Mouse (Mus musculus): Measurements from ENCODE around the gene Larp4. TPM values are rescaled to one million over a fixed set of nuclear protein-coding genes. Genes with fewer than 3 reads are reported as not detected.
A peak's percentile ranks its signal among the peaks of the same experiment; 100 is the strongest.

Larp4 gene
- polyA plus RNA-seq, 3 experiments from 2014 or later: 40.2 to 43.1 (median 41.0) TPM

DNA sequence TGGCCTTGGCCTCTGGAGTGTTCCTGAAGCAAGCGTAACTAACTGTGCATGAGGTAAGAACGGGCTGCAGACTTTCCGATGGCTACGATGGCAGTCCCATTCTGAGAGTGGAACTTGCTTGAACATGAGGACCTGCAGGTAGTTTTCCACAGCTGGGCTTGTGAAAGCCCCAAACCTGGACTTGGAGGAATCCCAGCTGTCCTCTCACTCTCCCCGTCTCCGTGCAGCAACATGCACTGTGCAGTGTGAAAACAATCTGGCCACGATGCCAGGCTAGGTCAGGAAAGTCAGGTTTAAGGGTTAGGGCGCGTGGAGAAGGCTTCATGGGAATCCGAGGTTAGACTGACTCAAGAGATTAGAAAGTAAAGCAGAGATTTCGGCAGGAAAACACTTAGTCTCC is 89.0 kb downstream of the Larp4 start:
- no peak for ATAC-seq

DNA sequence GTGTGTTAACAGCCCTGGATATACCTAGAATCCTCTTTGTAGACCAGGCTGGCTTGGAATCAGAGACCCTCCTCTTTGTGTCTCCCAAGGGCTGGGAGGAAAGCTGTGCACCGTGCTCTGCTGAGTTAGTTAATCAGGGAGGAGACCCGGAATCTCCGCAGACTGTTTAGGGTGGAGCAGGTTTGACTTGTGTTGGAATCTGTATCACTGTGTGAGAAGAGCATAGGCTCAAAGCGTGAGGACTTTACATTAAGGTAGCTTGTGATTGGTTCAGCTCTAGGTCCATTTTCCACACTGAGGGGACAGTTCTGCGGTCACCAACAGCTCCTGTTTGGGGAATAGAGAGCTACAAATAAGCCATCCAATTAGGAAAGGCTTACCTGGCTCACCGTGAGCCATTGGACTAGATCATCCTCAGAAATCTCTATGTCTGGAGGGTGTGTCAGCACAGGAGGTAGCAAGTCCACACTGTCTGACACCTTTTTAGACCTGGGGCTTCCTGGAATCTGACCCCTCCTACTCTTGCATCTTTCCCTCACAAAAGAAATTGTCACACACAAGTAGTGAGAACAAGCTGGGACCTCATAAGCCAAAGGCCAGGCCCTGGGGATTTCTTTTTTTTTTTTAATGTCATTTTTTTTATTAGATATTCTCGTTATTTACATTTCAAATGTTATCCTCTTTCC is 89.9 kb downstream of the Larp4 start:
- ATAC-seq: peak; percentile 2

DNA sequence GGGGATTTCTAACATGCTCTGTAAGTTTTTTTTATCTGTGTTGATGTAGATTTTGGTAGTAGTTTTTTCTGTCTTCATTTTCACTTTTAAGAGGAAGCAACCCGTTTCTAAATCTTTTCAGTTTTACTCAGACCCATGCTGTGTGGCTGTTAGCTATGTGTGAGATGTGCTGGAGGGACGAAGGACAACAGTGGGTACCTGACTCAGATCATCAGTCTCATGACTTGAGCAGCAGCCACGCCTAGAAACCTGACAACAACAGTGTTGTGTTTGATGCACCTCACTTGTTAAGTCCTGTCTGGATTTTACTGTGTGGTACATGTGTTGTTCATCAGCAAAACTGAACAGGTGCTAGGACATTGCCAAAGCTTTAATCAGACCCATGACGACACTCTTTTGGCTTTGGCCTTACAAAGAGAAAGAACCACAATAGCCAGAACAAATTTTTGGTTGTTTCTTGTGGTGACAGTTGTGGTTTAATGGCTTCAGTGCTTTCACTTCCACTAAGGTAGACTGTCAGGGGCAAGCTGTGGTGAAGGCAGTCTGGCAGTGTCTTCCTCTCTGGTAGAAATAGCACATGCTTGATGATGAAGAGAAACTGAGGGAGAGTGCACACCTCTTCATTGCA is 90.8 kb downstream of the Larp4 start:
- ATAC-seq: peak; percentile 74

DNA sequence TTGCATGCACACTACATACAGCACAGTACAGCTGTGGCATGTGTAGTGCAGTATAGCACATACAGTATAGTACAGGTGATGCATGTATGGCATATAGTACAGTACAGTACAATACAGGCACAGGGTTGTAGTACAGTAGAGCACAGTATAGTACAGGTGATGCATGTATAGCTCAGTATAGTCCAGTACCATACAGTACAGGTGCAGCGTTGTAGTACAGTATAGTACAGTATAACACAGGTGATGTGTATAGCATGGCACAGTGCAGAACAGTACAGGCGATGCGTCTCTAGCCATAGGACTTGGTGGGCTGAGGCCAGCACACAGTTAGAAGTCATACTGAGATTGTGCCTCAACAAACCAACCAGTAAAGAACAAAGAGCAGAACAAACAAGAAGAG is 91.5 kb downstream of the Larp4 start:
- ATAC-seq: no peak

DNA sequence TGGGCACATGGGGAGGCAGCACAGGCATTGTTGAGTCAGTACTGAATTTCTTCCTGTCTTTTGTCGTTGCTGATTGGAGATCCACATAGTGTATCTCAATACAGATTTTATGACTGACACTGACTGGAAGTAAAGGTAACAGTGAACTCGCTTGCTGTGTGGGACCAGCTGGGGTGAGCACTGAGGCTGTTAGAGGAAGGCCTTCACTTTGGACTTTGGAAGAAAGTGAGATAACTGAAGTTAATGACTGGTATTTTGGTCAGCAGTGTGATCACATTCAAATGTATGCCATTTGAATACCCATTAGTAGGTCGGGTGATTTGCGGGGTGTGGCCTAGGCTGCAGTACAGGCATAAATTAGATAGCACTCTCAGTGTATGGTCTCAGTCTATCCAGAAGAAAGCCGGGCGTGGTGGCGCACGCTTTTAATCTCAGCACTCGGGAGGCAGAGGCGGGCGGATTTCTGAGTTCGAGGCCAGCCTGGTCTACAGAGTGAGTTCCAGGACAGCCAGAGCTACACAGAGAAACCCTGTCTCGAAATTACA is 93.4 kb downstream of the Larp4 start:
- ATAC-seq: no peak

Other genes with a start within 250 kb of the Larp4 start
- 100 to 1,000 TPM; 133 to 168 (median 166) TPM for gene Cox14, start 244.4 kb upstream of the Larp4 start, polyA plus RNA-seq (2017; shearing (Covaris generic))
- gene Cers5, start 197.2 kb upstream of the Larp4 start, polyA plus RNA-seq (2017; shearing (Covaris generic)): 10 to 100 TPM; 49.5 to 66.7 (median 56.5) TPM
- gene Lima1, start 94.6 kb upstream of the Larp4 start, polyA plus RNA-seq (2017; shearing (Covaris generic)): 1 to 10 TPM; 2.2 to 2.9 (median 2.3) TPM
- not detected for gene Fam186a, start 3.0 kb upstream of the Larp4 start, polyA plus RNA-seq (2017; shearing (Covaris generic))
- gene Dip2b, start 68.6 kb downstream of the Larp4 start, polyA plus RNA-seq (2017; shearing (Covaris generic)): 10 to 100 TPM; 11.5 to 21.3 (median 13.3) TPM